In genomic region chr19:6530359-6530758, GRCm38 (mm10) we compare ENCODE assay signal across 15 mouse cellular contexts. TPM values are rescaled to one million over a fixed set of nuclear protein-coding genes. Genes with fewer than 3 reads are reported as not detected.
DNase-seq lines count a peak whose midpoint lies in the region; ATAC-seq and TF ChIP-seq lines count a peak whose summit lies in the region.
"Had no signal": no experiment of that assay in that cellular context is flagged by ENCODE, and none has a peak within 500 bp of the region (broad histone marks: within the 10 kb centered on the region; RNA-seq: fewer than 3 reads in every experiment).

No protein-coding gene starts in this region.

- peak overlapping the region; percentile 8; the same call in 1 of the 2 replicates for H3K4me2 ChIP-seq in heart, embryonic 12.5 days
- H3K4me2 ChIP-seq in stomach, embryonic 14.5 days (replicated peaks; ENCODE audit: low read depth, low read length), result peak overlapping the region; percentile 16; the same call in 1 of the 2 replicates
- no peak overlapping the region for H3K4me2 ChIP-seq in stomach, postnatal 0 days (replicated peaks; ENCODE audit: low read depth)

- no peak for DNase-seq in heart, postnatal 10 days
- no peak for DNase-seq in stomach, postnatal 0 days (ENCODE audit: low spot score)
- DNase-seq in midbrain, embryonic 10.5 days (ENCODE audit: low spot score), result peak; percentile 24
- DNase-seq in urinary bladder, postnatal 4 days (ENCODE audit: low spot score in 2 of 2), result no peak
- DNase-seq: layer of hippocampus, postnatal 36 days; thymus, adult 2 months had no signal

- H3K4me3 ChIP-seq in heart, embryonic 12.5 days, result no peak overlapping the region
- no peak overlapping the region for H3K4me3 ChIP-seq in stomach, embryonic 14.5 days (ENCODE audit: low read depth, low read length)
- no peak overlapping the region for H3K4me3 ChIP-seq in stomach, postnatal 0 days (ENCODE audit: low read depth, low read length)
- peak overlapping the region; percentile 60 for H3K4me3 ChIP-seq in midbrain, embryonic 10.5 days

- WGBS in heart, embryonic 12.5 days, result 26% methylated on average over 13 of the region's 13 CpGs
- WGBS in stomach, embryonic 14.5 days, result 25% methylated on average over 13 of the region's 13 CpGs
- WGBS in stomach, postnatal 0 days, result 38% methylated on average over 13 of the region's 13 CpGs
- WGBS in midbrain, embryonic 10.5 days, result 23% methylated on average over 13 of the region's 13 CpGs

- H3K4me1 ChIP-seq in heart, embryonic 12.5 days (replicated peaks), result peaks cover 29% of the 10 kb centered on the region
- peaks cover 14% of the 10 kb centered on the region; the same call in 1 of the 2 replicates for H3K4me1 ChIP-seq in stomach, embryonic 14.5 days (ENCODE audit: control insufficient read depth, insufficient read depth, low read length)
- 0 out of 2 replicates have a peak, but pooled peaks cover 8% of the 10 kb centered on the region for H3K4me1 ChIP-seq in stomach, postnatal 0 days (replicated peaks; ENCODE audit: control insufficient read depth, insufficient read depth)
- peaks cover 66% of the 10 kb centered on the region for H3K4me1 ChIP-seq in midbrain, embryonic 10.5 days

- H3K9ac ChIP-seq in heart, embryonic 12.5 days, result no peak overlapping the region
- H3K9ac ChIP-seq in stomach, embryonic 14.5 days (replicated peaks; ENCODE audit: low read depth, low read length), result no peak overlapping the region
- H3K9ac ChIP-seq in stomach, postnatal 0 days (ENCODE audit: low read length), result no peak overlapping the region
- H3K9ac ChIP-seq: liver, embryonic 12.5 days had no signal

- H3K27me3 ChIP-seq in heart, embryonic 12.5 days (replicated peaks), result peaks cover 68% of the 10 kb centered on the region
- peaks cover 5% of the 10 kb centered on the region; the same call in 1 of the 2 replicates for H3K27me3 ChIP-seq in stomach, embryonic 14.5 days (ENCODE audit: control insufficient read depth, insufficient read depth, low read length)
- H3K27me3 ChIP-seq in stomach, postnatal 0 days (ENCODE audit: control insufficient read depth, insufficient read depth, low read length), result no peaks in the 10 kb centered on the region; the same call in 1 of the 2 replicates
- peaks cover 34% of the 10 kb centered on the region for H3K27me3 ChIP-seq in midbrain, embryonic 10.5 days (ENCODE audit: low read depth, poor library complexity, severe bottlenecking)

- ATAC-seq in heart, embryonic 12.5 days (ENCODE audit: insufficient number of reproducible peaks, low FRiP score), result no peak
- no peak for ATAC-seq in stomach, embryonic 14.5 days (ENCODE audit: insufficient number of reproducible peaks, insufficient read depth, low FRiP score, low read depth)
- ATAC-seq in stomach, postnatal 0 days (ENCODE audit: low FRiP score, low TSS enrichment), result no peak
- no peak for ATAC-seq in CD4-positive, CD25-positive, alpha-beta regulatory T cell, adult 4 months
- no peak for ATAC-seq in inflammation-experienced regulatory T-cells, adult 6 months

- intact Hi-C loops in heart, postnatal 10 days (cut with DNase I), result no loop called here

- no peak for TF ChIP-seq CTCF in stomach, postnatal 0 days (IDR thresholded peaks at IDR 0.05; ENCODE audit: low read depth)

- no peaks in the 10 kb centered on the region for H3K36me3 ChIP-seq in heart, embryonic 12.5 days
- H3K36me3 ChIP-seq in stomach, embryonic 14.5 days (ENCODE audit: control insufficient read depth, insufficient read depth, low read length), result no peaks in the 10 kb centered on the region
- no peaks in the 10 kb centered on the region for H3K36me3 ChIP-seq in stomach, postnatal 0 days (ENCODE audit: control insufficient read depth, insufficient read depth, low read length)
- H3K36me3 ChIP-seq in midbrain, embryonic 10.5 days, result peaks cover 13% of the 10 kb centered on the region
- H3K36me3 ChIP-seq: intestine, embryonic 15.5 days; liver, embryonic 12.5 days had no signal

- no peak overlapping the region for H3K27ac ChIP-seq in heart, embryonic 12.5 days (ENCODE audit: poor library complexity, severe bottlenecking)
- H3K27ac ChIP-seq in stomach, embryonic 14.5 days (ENCODE audit: low read length), result no peak overlapping the region
- no peak overlapping the region for H3K27ac ChIP-seq in stomach, postnatal 0 days (replicated peaks)
- peak overlapping the region; percentile 72 for H3K27ac ChIP-seq in midbrain, embryonic 10.5 days (replicated peaks)
- H3K27ac ChIP-seq: intestine, embryonic 15.5 days; liver, embryonic 12.5 days had no signal

- H3K9me3 ChIP-seq in heart, embryonic 12.5 days (replicated peaks), result no peaks in the 10 kb centered on the region
- no peaks in the 10 kb centered on the region for H3K9me3 ChIP-seq in stomach, embryonic 14.5 days (ENCODE audit: control insufficient read depth, low read depth, low read length)
- no peaks in the 10 kb centered on the region for H3K9me3 ChIP-seq in stomach, postnatal 0 days (ENCODE audit: control insufficient read depth, low read length)
- H3K9me3 ChIP-seq in midbrain, embryonic 10.5 days (replicated peaks), result no peaks in the 10 kb centered on the region
- H3K9me3 ChIP-seq: intestine, embryonic 15.5 days; liver, embryonic 12.5 days had no signal

- no peak for TF ChIP-seq EP300 in stomach, postnatal 0 days (optimal IDR thresholded peaks at IDR 0.05)

RNA-seq across cellular contexts. Expression of gene Slc22a12, which starts 12.5 kb away (rescaled TPM):
- not detected in 2 replicates for polyA plus RNA-seq in heart, embryonic 12.5 days (2016; fragmentation: Nextera tagmentation; extraction: Ambion mirVana)
- total RNA-seq in heart, postnatal 10 days (2021), result not detected
- polyA plus RNA-seq in stomach, embryonic 14.5 days (2014; fragmentation: Nextera tagmentation; extraction: Ambion mirVana), result not detected in 2 replicates
- polyA plus RNA-seq in stomach, postnatal 0 days (2015; fragmentation: Nextera tagmentation; extraction: Ambion mirVana), result not detected in 2 replicates
- not detected in 2 replicates for polyA plus RNA-seq in midbrain, embryonic 10.5 days (2016; fragmentation: Nextera tagmentation; extraction: Ambion mirVana)
- not detected for polyA plus RNA-seq in CD4-positive, CD25-positive, alpha-beta regulatory T cell, adult 4 months (2017; shearing (Covaris generic))
- not detected for polyA plus RNA-seq in inflammation-experienced regulatory T-cells, adult 6 months (2017; shearing (Covaris generic))
- total RNA-seq: gastrocnemius, postnatal 10 days had no signal
- polyA plus RNA-seq: C2C12; embryonic facial prominence, embryonic 14.5 days; liver, embryonic 12.5 days had no signal
